Mouse (Mus musculus): ENCODE results near the gene Wdr38. TPM values are rescaled to one million over a fixed set of nuclear protein-coding genes. Genes with fewer than 3 reads are reported as not detected.
A peak's percentile ranks its signal among the peaks of the same experiment; 100 is the strongest.

Gene Wdr38
- 1.5 and 1.7 TPM in 2 replicates for polyA plus RNA-seq (2016; fragmentation: Nextera tagmentation; extraction: Ambion mirVana)

DNA sequence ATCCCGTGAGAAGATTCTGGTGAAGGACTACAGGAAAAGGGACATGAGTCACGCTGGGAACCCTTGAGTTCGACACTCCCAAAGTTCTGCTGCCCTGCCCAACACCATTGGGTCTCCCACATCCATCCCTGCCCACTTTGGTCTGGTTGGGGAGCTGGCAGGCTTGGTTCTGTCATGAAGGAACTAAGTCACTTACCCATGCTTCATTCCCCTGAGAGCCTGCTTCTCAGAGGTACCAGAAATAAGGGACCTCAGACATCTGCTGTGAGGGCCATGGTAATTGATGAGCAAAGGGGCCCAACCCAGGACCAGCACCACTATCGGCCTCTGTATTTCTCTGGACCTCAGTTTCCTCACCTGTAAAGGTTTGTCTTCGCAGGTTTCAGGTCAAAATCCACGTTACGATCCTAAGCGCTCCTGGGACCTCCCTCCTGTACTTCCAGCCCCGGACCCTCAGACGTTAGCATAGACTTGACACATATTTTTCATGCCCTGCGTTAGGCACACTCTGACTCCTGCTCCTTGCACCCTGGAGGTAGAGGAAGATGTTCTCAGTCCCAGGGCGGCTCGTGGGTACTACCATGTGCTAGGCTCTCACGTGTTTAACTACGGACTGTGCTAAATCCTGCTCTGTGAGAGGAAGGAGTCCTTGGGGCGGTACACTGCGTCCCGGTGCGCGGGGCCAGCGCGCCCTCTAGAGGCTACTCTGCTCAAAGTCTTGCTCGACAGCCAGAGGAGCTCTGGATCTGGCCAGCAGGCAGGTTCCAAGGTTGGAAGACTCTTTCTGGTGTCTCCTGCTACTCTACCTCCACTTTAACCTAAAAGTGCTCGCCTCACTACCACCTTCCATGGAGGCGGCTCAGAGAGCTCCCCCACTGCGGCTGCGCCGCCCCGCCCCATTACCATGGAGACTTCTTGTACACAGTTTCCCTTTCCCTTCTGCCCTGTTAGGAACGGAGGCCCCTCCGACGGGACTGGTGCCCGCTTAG, at the start of gene Wdr38:
Wdr38 (plus strand) TSS at position 91 of the 989 bp plus-strand sequence.
- Histone ChIP-seq H3K36me3 (replicated peaks) (peaks cover 35% of the 10 kb centered on the region), H3K9me3 (no peaks in the 10 kb centered on the region), H3K4me1 (peaks cover 10% of the 10 kb centered on the region), H3K27me3 (peaks cover 6% of the 10 kb centered on the region; the same call in 1 of the 2 replicates), H3K4me3 (replicated peaks) (peak within 1 kb of the TSS; percentile 33), H3K27ac (no peak within 1 kb of the TSS), H3K9ac (peak within 1 kb of the TSS; percentile 33; the same call in 1 of the 2 replicates), H3K4me2 (peak within 1 kb of the TSS; percentile 51)
- ATAC-seq (ENCODE audit: low FRiP score), result peak; percentile 88
- 16% methylated on average over 33 of the region's 33 CpGs for WGBS

GRCm38 (mm10) chr2:38947566-38947965, 49.7 kb upstream of the Wdr38 start:
- Histone ChIP-seq H3K27ac (no peak overlapping the region), H3K4me2 (no peak overlapping the region), H3K9me3 (no peaks in the 10 kb centered on the region), H3K36me3 (replicated peaks) (no peaks in the 10 kb centered on the region), H3K9ac (no peak overlapping the region), H3K4me1 (no peaks in the 10 kb centered on the region), H3K27me3 (no peaks in the 10 kb centered on the region), H3K4me3 (replicated peaks) (no peak overlapping the region)
- ATAC-seq (ENCODE audit: low FRiP score), result no peak
- WGBS, result 85% methylated on average over 7 of the region's 7 CpGs

GRCm38 (mm10) chr2:38950281-38950719, 47.0 kb upstream of the Wdr38 start:
- Histone ChIP-seq H3K36me3 (replicated peaks) (no peaks in the 10 kb centered on the region), H3K4me1 (no peaks in the 10 kb centered on the region), H3K9ac (no peak overlapping the region), H3K4me2 (no peak overlapping the region), H3K4me3 (replicated peaks) (no peak overlapping the region), H3K9me3 (no peaks in the 10 kb centered on the region), H3K27ac (no peak overlapping the region), H3K27me3 (no peaks in the 10 kb centered on the region)
- peak; percentile 73; the same call in 1 of the 2 replicates for ATAC-seq (ENCODE audit: low FRiP score)
- 69% methylated on average over 7 of the region's 7 CpGs for WGBS

DNA sequence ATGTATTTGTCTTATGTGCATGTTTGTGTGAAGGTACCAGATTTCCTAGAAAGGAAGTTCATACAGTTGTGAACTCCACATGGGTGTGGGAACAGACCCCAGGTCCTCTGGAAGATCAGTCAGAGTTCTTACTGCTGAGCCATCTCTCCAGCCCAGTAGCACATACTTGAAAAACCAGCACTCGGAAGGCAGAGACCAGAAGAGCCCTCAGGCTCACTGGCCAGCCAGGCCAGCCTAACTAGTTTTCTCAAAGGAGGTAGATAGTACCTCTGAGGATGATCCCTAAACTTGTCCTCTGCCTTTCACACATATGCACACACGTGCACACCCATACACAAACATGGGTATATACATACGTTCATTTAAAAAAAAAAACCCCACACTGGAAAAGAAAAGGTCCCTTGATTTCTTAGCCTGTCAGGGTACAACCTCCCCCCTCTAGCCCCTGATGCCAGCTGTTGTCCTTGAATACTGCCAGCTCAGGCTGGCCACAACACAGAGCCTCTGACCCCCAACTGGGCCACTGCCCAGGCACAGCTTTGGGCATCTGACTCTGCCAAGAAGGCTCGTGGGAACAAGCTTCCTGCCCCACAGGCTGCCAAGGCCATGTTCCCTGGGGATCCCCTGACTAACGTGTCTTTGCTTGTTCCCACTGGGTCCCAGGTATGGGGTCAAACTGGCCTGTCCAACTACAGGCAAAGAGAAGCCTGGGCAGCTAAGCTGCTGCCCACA, 44.0 kb upstream of the Wdr38 start:
- 82% methylated on average over 5 of the region's 5 CpGs for WGBS
- H3K27ac ChIP-seq, result no peak overlapping the region

DNA sequence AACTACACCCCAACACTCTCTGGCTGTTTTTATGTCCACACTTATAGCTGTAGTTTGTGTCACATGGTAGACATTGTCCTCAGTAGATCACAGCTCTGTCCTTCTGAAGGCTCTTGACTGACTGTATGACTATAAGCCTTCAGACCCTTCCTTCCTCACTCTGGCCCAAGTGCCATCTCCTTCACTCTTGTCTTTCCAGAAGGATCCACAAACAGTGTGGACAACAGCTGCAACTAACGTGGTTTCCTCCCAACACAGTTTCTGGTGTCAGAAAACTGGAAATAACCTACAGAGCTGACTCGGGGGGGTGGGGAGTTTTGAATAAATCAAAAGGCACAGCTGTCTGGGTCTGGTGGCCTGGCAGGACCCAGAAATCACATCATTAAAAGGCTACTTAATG, 41.2 kb upstream of the Wdr38 start:
- H3K4me2 ChIP-seq, result no peak overlapping the region
- no peaks in the 10 kb centered on the region for H3K9me3 ChIP-seq
- no peaks in the 10 kb centered on the region for H3K36me3 ChIP-seq (replicated peaks)
- 79% methylated on average over 2 of the region's 2 CpGs for WGBS
- H3K4me3 ChIP-seq (replicated peaks), result no peak overlapping the region
- H3K4me1 ChIP-seq, result no peaks in the 10 kb centered on the region
- H3K27ac ChIP-seq, result no peak overlapping the region
- H3K9ac ChIP-seq, result no peak overlapping the region
- no peaks in the 10 kb centered on the region for H3K27me3 ChIP-seq
- ATAC-seq (ENCODE audit: low FRiP score), result no peak

More for the DNA sequence above, 44.0 kb upstream of the Wdr38 start:
- H3K9ac ChIP-seq, result no peak overlapping the region
- no peaks in the 10 kb centered on the region for H3K9me3 ChIP-seq
- no peak overlapping the region for H3K4me3 ChIP-seq (replicated peaks)
- H3K4me2 ChIP-seq, result no peak overlapping the region
- H3K36me3 ChIP-seq (replicated peaks), result no peaks in the 10 kb centered on the region
- H3K4me1 ChIP-seq, result no peaks in the 10 kb centered on the region
- ATAC-seq (ENCODE audit: low FRiP score), result no peak
- no peaks in the 10 kb centered on the region for H3K27me3 ChIP-seq

DNA sequence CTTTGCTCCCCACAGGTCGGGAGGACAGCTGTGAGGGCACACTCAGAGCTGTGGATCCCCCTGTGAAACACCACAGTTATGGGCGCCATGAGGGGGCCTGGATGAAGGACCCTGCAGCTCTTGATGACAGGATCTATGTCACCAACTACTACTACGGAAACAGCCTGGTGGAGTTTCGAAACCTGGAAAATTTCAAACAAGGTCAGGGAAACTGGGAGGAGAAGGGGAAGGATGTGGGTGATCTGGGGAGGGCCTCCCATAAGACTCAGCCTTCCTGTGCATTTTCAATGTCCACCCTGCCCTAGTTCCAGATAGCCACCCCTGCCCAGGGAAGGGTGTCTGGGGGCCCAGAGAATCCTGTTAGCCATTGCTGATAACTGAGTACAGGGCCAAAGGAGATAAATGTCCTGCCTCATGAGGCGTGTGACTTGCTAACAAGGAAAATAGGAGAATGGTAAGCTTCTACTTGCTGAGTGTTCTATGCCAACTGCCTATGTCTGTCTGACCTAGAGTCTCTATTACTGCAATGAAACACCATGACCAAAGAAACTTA, 39.5 kb upstream of the Wdr38 start:
- no peak overlapping the region for H3K4me2 ChIP-seq
- H3K27ac ChIP-seq, result no peak overlapping the region
- H3K27me3 ChIP-seq, result no peaks in the 10 kb centered on the region
- no peak for ATAC-seq (ENCODE audit: low FRiP score)
- H3K9me3 ChIP-seq, result no peaks in the 10 kb centered on the region
- H3K4me3 ChIP-seq (replicated peaks), result no peak overlapping the region
- no peak overlapping the region for H3K9ac ChIP-seq
- 81% methylated on average over 5 of the region's 5 CpGs for WGBS
- H3K36me3 ChIP-seq (replicated peaks), result no peaks in the 10 kb centered on the region
- H3K4me1 ChIP-seq, result no peaks in the 10 kb centered on the region

DNA sequence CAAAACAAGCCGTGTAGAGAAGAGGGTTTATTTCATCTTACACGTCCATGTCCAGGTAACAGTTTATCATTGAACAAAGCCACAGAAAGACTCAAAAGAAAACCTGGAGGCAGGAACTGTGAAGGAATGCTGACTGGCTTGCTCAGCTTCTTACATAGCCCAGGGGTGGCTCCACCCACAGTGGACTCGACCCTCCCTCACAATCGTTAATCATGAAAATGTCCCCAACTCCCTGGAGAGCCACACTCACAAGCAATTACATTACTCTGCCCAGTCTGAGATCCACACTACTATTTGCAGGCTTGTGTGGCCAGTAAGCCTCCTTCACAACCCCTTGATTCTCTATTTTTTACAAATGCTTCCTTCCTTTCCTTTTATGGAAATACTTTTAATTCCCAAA, 33.1 kb upstream of the Wdr38 start:
- ATAC-seq (ENCODE audit: low FRiP score), result no peak
- no peaks in the 10 kb centered on the region for H3K9me3 ChIP-seq
- H3K9ac ChIP-seq, result no peak overlapping the region
- H3K4me2 ChIP-seq, result no peak overlapping the region
- H3K27me3 ChIP-seq, result no peaks in the 10 kb centered on the region
- no peaks in the 10 kb centered on the region for H3K36me3 ChIP-seq (replicated peaks)
- 57% methylated on average over 4 of the region's 4 CpGs for WGBS
- no peak overlapping the region for H3K27ac ChIP-seq
- no peaks in the 10 kb centered on the region for H3K4me1 ChIP-seq
- no peak overlapping the region for H3K4me3 ChIP-seq (replicated peaks)

- 92% methylated on average over 2 of the region's 2 CpGs for WGBS
- H3K4me3 ChIP-seq (replicated peaks), result no peak overlapping the region
- H3K9ac ChIP-seq, result no peak overlapping the region
- H3K4me1 ChIP-seq, result no peaks in the 10 kb centered on the region; the same call in 1 of the 2 replicates
- no peak overlapping the region for H3K4me2 ChIP-seq
- no peaks in the 10 kb centered on the region for H3K36me3 ChIP-seq (replicated peaks)
- no peaks in the 10 kb centered on the region for H3K27me3 ChIP-seq
- no peak for ATAC-seq (ENCODE audit: low FRiP score)
- no peaks in the 10 kb centered on the region for H3K9me3 ChIP-seq
- no peak overlapping the region for H3K27ac ChIP-seq
These were observed 27.6 kb upstream of the Wdr38 start for GRCm38 (mm10) chr2:38969650-38970049.

DNA sequence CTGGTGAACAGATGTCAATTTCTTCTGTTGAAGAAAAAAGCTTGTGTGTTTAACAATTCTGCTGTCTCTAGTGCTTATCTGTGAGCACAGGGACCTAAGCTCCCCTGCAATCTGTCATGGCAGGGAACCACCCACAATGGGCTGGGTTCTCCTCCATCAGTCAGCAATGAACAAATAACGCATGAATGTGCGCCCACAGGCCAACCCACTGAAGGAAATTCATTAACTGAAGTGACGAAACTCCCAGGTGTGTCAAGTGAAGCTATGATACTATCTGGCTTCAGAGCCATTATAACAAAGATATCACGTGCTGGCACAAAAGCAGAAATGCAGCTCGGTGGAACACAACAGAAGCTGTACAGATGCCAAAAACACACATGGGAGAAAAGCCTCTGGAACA, 27.2 kb upstream of the Wdr38 start:
- Histone ChIP-seq H3K36me3 (replicated peaks) (no peaks in the 10 kb centered on the region), H3K4me2 (no peak overlapping the region), H3K4me1 (no peaks in the 10 kb centered on the region; the same call in 1 of the 2 replicates), H3K27ac (no peak overlapping the region), H3K9me3 (no peaks in the 10 kb centered on the region), H3K9ac (no peak overlapping the region), H3K27me3 (no peaks in the 10 kb centered on the region), H3K4me3 (replicated peaks) (no peak overlapping the region)
- no peak for ATAC-seq (ENCODE audit: low FRiP score)
- WGBS, result 86% methylated on average over 5 of the region's 5 CpGs

DNA sequence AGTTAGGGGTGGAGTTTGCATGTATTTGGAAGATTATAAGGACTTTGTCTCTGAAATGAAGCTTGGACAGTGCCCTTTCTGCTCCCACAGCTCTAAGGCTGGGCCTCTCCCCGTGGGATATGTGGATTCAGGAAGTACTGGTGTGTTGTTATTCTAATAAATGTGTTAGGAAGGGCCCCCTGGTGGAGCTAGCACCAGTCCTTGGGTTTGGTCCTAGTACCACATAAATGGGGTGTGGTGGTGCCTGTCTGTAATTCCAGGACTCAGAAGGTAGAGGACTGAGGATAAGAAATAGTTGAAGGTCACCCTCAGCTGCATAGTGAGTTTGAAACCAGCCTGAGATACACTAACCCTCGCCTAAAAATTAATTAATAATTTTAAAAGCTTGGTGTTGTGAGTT, 24.1 kb upstream of the Wdr38 start:
- no peak overlapping the region for H3K9ac ChIP-seq

GRCm38 (mm10) chr2:38973701-38974100, 23.6 kb upstream of the Wdr38 start:
- Histone ChIP-seq H3K9ac (no peak overlapping the region), H3K4me3 (replicated peaks) (no peak overlapping the region), H3K27me3 (no peaks in the 10 kb centered on the region), H3K36me3 (replicated peaks) (no peaks in the 10 kb centered on the region), H3K4me2 (no peak overlapping the region), H3K4me1 (no peaks in the 10 kb centered on the region; the same call in 1 of the 2 replicates), H3K27ac (no peak overlapping the region), H3K9me3 (no peaks in the 10 kb centered on the region)
- 91% methylated on average over 7 of the region's 7 CpGs for WGBS
- no peak for ATAC-seq (ENCODE audit: low FRiP score)

More for the DNA sequence above, 24.1 kb upstream of the Wdr38 start:
- no peak for ATAC-seq (ENCODE audit: low FRiP score)
- H3K4me1 ChIP-seq, result no peaks in the 10 kb centered on the region; the same call in 1 of the 2 replicates
- no peak overlapping the region for H3K4me2 ChIP-seq
- no peaks in the 10 kb centered on the region for H3K9me3 ChIP-seq
- no peaks in the 10 kb centered on the region for H3K36me3 ChIP-seq (replicated peaks)
- H3K27me3 ChIP-seq, result no peaks in the 10 kb centered on the region
- H3K4me3 ChIP-seq (replicated peaks), result no peak overlapping the region
- no peak overlapping the region for H3K27ac ChIP-seq
- 36% methylated on average over 2 of the region's 2 CpGs for WGBS

- Histone ChIP-seq H3K27ac (no peak overlapping the region), H3K9me3 (no peaks in the 10 kb centered on the region), H3K9ac (no peak overlapping the region), H3K4me2 (no peak overlapping the region), H3K4me3 (replicated peaks) (no peak overlapping the region), H3K27me3 (no peaks in the 10 kb centered on the region), H3K36me3 (replicated peaks) (no peaks in the 10 kb centered on the region), H3K4me1 (no peaks in the 10 kb centered on the region; the same call in 1 of the 2 replicates)
- WGBS, result 45% methylated on average over 2 of the region's 2 CpGs
- ATAC-seq (ENCODE audit: low FRiP score), result no peak
These were observed 23.1 kb upstream of the Wdr38 start for GRCm38 (mm10) chr2:38974171-38974570.

Measured in forebrain, embryonic 12.5 days (tissue).